Mouse (Mus musculus): ENCODE results near the gene Rhox2b. TPM values are rescaled to one million over a fixed set of nuclear protein-coding genes. Genes with fewer than 3 reads are reported as not detected.

Gene Rhox2b
- polyA plus RNA-seq (2012; ENCODE audit: low replicate concordance): not detected in 2 replicates

DNA sequence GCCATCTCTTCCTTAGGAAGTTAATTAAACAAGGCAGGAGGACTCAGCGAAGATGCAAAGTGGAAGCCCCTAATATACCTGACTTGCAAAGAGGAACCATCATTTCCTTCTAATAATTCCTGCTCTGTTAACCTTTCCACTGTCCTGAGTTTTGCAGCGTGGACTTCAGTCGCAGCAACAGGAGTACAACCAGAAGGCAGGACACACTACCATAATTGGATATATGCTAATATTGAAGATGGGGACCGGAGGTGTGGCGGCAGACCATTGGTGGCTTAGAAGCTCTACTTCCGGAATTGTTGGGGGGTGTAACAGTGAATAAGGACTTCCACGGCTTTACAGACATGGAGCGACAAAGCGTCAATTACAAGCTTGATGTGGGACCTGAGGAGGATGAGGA lies at the start of gene Rhox2b:
Gene Rhox2b (plus strand): TSS at position 301 of the 400 bp plus-strand sequence.

DNA sequence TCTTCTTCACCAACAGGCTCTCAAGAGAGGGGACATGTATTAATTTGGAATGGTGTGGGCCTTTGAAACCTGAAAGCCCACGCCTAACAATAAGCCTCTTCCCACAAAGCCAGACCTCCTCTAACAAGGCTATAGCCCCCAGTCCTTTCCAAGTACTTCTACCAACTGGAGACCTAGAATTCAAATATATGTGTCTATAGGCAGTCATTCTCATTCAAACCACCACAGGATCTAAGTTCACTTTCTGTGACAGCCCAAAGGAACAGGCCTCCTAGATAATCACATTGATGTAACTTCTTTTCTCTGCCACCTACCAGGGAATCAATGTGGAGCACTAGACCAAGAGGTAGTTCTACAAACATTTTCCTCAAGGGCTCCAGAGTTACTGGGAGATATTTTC lies 32.1 kb upstream of the Rhox2b start, which contains the start of gene Rhox3a2:
Gene Rhox3a2 (plus strand): TSS at position 301 of the 400 bp plus-strand sequence.

DNA sequence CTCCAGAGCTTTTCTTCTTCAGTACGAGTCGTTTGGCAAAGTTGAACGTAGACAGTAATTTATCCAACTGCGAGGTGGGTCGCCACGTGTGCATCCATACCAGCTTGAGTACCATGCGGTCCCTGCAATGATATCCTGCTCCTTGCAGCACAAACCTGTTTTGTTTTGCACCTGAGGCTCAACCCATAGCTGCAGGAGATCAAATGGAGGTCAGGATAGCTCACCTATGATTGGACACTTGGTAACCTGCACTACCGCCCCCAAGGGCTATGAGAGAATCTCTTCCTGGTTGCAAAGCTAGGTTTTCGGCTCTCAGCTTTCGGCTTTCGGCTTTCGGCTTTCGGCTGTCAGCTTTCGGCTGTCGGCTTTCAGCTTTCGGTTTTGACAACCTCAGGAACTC lies 21.3 kb upstream of the Rhox2b start, which contains the start of gene Rhox4a2:
Gene Rhox4a2 (plus strand): TSS at position 301 of the 400 bp plus-strand sequence.

DNA sequence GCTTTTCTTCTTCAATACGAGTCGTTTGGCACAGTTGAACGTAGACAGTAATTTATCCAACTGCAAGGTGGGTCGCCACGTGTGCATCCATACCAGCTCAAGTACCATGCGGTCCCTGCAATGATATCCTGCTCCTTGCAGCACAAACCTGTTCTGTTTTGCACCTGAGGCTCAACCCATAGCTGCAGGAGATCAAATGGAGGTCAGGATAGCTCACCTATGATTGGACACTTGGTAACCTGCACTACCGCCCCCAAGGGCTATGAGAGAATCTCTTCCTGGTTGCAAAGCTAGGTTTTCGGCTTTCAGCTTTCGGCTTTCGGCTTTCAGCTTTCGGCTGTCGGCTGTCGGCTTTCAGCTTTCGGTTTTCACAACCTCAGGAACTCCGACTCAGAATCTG lies 20.3 kb downstream of the Rhox2b start, which contains the start of gene Rhox4b:
Gene Rhox4b (plus strand): TSS at position 301 of the 400 bp plus-strand sequence.

DNA sequence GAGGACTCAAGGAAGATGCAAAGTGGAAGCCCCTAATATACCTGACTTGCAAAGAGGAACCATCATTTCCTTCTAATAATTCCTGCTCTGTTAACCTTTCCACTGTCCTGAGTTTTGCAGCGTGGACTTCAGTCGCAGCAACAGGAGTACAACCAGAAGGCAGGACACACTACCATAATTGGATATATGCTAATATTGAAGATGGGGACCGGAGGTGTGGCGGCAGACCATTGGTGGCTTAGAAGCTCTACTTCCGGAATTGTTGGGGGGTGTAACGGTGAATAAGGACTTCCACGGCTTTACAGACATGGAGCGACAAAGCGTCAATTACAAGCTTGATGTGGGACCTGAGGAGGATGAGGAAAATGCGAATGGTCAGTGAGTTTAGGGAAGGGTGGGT lies 41.5 kb downstream of the Rhox2b start, which contains the start of gene Rhox2c:
Gene Rhox2c (plus strand): TSS at position 301 of the 400 bp plus-strand sequence.

DNA sequence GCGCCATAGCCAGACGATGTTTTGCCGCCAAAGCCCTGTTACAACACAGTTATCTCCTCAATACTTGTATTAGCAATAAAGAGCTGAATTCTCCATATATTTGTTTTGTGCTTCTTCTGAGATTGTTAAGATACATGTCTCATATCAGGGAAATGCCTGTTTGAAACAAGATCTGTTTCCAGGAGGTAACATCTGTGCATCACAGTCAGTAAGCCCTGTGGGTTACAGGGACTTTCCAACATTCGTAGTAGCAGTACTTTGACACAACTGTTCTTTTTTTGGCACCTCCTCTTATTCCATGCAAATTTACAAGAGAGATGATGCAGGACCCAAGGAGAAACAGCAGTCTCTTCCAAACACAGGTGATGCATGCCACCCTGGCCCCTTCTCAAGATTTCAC lies 46.4 kb downstream of the Rhox2b start, which contains the start of gene Rhox3c:
Gene Rhox3c (plus strand): TSS at position 301 of the 400 bp plus-strand sequence.

Other genes with a start within 250 kb of the Rhox2b start
- not detected in 2 replicates for gene Akap14, start 243.2 kb upstream of the Rhox2b start, polyA plus RNA-seq (2012; ENCODE audit: low replicate concordance)
- gene Ndufa1, start 220.9 kb upstream of the Rhox2b start, polyA plus RNA-seq (2012; ENCODE audit: low replicate concordance): 13.7 and 245 TPM in 2 replicates
- 3.3 and 3.9 TPM in 2 replicates for gene Rnf113a1, start 220.8 kb upstream of the Rhox2b start, polyA plus RNA-seq (2012; ENCODE audit: low replicate concordance)
- gene Gm9, start 201.0 kb upstream of the Rhox2b start, polyA plus RNA-seq (2012; ENCODE audit: low replicate concordance): not detected in 2 replicates
- gene Rhox1, start 189.8 kb upstream of the Rhox2b start, polyA plus RNA-seq (2012; ENCODE audit: low replicate concordance): not detected in 2 replicates
- gene Rhox2a, start 167.1 kb upstream of the Rhox2b start, polyA plus RNA-seq (2012; ENCODE audit: low replicate concordance): not detected in 2 replicates
- gene Rhox3a, start 162.1 kb upstream of the Rhox2b start, polyA plus RNA-seq (2012; ENCODE audit: low replicate concordance): not detected in 2 replicates
- not detected in 2 replicates for gene Rhox4a, start 146.7 kb upstream of the Rhox2b start, polyA plus RNA-seq (2012; ENCODE audit: low replicate concordance)
- not detected in 2 replicates for gene Rhox3a2, start 32.0 kb upstream of the Rhox2b start, polyA plus RNA-seq (2012; ENCODE audit: low replicate concordance)
- gene Rhox4a2, start 21.2 kb upstream of the Rhox2b start, polyA plus RNA-seq (2012; ENCODE audit: low replicate concordance): not detected in 2 replicates
- not detected in 2 replicates for gene Rhox4b, start 20.4 kb downstream of the Rhox2b start, polyA plus RNA-seq (2012; ENCODE audit: low replicate concordance)
- gene Rhox2c, start 41.6 kb downstream of the Rhox2b start, polyA plus RNA-seq (2012; ENCODE audit: low replicate concordance): not detected in 2 replicates
- not detected in 2 replicates for gene Rhox3c, start 46.5 kb downstream of the Rhox2b start, polyA plus RNA-seq (2012; ENCODE audit: low replicate concordance)
- gene Rhox4c, start 68.3 kb downstream of the Rhox2b start, polyA plus RNA-seq (2012; ENCODE audit: low replicate concordance): not detected in 2 replicates
- gene Rhox2d, start 81.4 kb downstream of the Rhox2b start, polyA plus RNA-seq (2012; ENCODE audit: low replicate concordance): not detected in 2 replicates
- not detected in 2 replicates for gene Rhox4d, start 102.3 kb downstream of the Rhox2b start, polyA plus RNA-seq (2012; ENCODE audit: low replicate concordance)
- gene Rhox2e, start 118.4 kb downstream of the Rhox2b start, polyA plus RNA-seq (2012; ENCODE audit: low replicate concordance): not detected in 2 replicates
- gene Rhox3e, start 130.0 kb downstream of the Rhox2b start, polyA plus RNA-seq (2012; ENCODE audit: low replicate concordance): not detected in 2 replicates
- gene Rhox4e, start 145.3 kb downstream of the Rhox2b start, polyA plus RNA-seq (2012; ENCODE audit: low replicate concordance): not detected in 2 replicates
- not detected in 2 replicates for gene Rhox2f, start 159.3 kb downstream of the Rhox2b start, polyA plus RNA-seq (2012; ENCODE audit: low replicate concordance)
- gene Rhox3f, start 168.9 kb downstream of the Rhox2b start, polyA plus RNA-seq (2012; ENCODE audit: low replicate concordance): not detected in 2 replicates
- gene Rhox4f, start 195.6 kb downstream of the Rhox2b start, polyA plus RNA-seq (2012; ENCODE audit: low replicate concordance): not detected in 2 replicates
- not detected in 2 replicates for gene Rhox3g, start 216.5 kb downstream of the Rhox2b start, polyA plus RNA-seq (2012; ENCODE audit: low replicate concordance)
- gene Rhox2g, start 231.4 kb downstream of the Rhox2b start, polyA plus RNA-seq (2012; ENCODE audit: low replicate concordance): not detected in 2 replicates
- not detected in 2 replicates for gene Rhox4g, start 239.3 kb downstream of the Rhox2b start, polyA plus RNA-seq (2012; ENCODE audit: low replicate concordance)